Mouse (Mus musculus): ENCODE data around the gene Slc12a8.

DNA sequence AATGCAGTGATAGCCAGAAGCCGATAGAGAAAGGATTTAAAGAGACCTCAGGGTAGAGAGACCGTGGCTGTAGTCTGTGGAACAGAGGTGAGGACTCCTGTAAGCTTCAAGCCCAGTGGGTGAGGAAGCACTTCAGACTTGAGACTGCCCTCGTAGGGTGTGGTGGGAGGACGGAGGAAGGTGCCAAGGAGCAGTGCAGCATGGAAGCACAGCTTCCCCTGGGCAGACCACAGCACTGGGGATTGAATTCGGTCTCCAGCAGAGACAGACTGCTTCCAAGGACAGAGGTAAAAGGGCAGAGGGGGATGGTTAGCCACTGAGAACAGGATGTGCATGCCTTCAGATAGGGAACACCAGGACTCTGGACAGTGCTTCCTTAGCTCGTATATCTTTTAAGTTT, 49.7 kb upstream of the Slc12a8 start:
- TF ChIP-seq MAFK (IDR thresholded peaks at IDR 0.05; ENCODE audit: insufficient read depth, low read depth, low read length) (no peak), ZNF384 (IDR thresholded peaks at IDR 0.05; ENCODE audit: low read depth, low read length) (no peak), CHD2 (IDR thresholded peaks at IDR 0.05; ENCODE audit: low read depth, low read length) (no peak)

Data from ES-E14 (cell line).